11 mouse cellular contexts compared by ENCODE assay signal in genomic region chr7:63985696-63986406, GRCm38 (mm10). TPM values are rescaled to one million over a fixed set of nuclear protein-coding genes. Genes with fewer than 3 reads are reported as not detected.
A peak's percentile ranks its signal among the peaks of the same experiment; 100 is the strongest.
DNase-seq lines count a peak whose midpoint lies in the region; ATAC-seq and TF ChIP-seq lines count a peak whose summit lies in the region.
"Had no signal": no experiment of that assay in that cellular context is flagged by ENCODE, and none has a peak within 500 bp of the region (broad histone marks: within the 10 kb centered on the region; RNA-seq: fewer than 3 reads in every experiment).

No protein-coding gene starts in this region.

- 79% methylated on average over 9 of the region's 9 CpGs for WGBS in forebrain, embryonic 13.5 days
- 75% methylated on average over 9 of the region's 9 CpGs for WGBS in midbrain, embryonic 10.5 days

- no peaks in the 10 kb centered on the region for H3K9me3 ChIP-seq in forebrain, embryonic 13.5 days (replicated peaks)
- no peaks in the 10 kb centered on the region for H3K9me3 ChIP-seq in midbrain, embryonic 10.5 days (replicated peaks)
- H3K9me3 ChIP-seq: liver, embryonic 13.5 days had no signal

- H3K27me3 ChIP-seq in forebrain, embryonic 13.5 days, result no peaks in the 10 kb centered on the region
- no peaks in the 10 kb centered on the region for H3K27me3 ChIP-seq in midbrain, embryonic 10.5 days (ENCODE audit: low read depth, poor library complexity, severe bottlenecking)
- H3K27me3 ChIP-seq: liver, embryonic 13.5 days had no signal

- no peak overlapping the region for H3K4me2 ChIP-seq in forebrain, embryonic 13.5 days
- H3K4me2 ChIP-seq: liver, embryonic 13.5 days had no signal

- ATAC-seq in forebrain, embryonic 13.5 days, result peak; percentile 55

- 0 out of 2 replicates have a peak overlapping the region, but pooled peaks have one; percentile 45 for H3K9ac ChIP-seq in forebrain, embryonic 13.5 days

- TF ChIP-seq CTCF in left cerebral cortex, adult 2 months (IDR thresholded peaks at IDR 0.05), result no peak

- intact Hi-C loops in left cerebral cortex, adult 2 months (cut with DNase I), result no loop called here
- intact Hi-C loops in left cerebral cortex, postnatal 4 days (cut with DNase I), result no loop called here

- peaks cover 20% of the 10 kb centered on the region for H3K4me1 ChIP-seq in forebrain, embryonic 13.5 days
- peaks cover 14% of the 10 kb centered on the region for H3K4me1 ChIP-seq in midbrain, embryonic 10.5 days

- H3K27ac ChIP-seq in left cerebral cortex, adult 2 months, result peak overlapping the region; percentile 76
- H3K27ac ChIP-seq in forebrain, embryonic 13.5 days, result peak overlapping the region; percentile 94
- peak overlapping the region; percentile 76; the same call in 1 of the 2 replicates for H3K27ac ChIP-seq in midbrain, embryonic 10.5 days (replicated peaks)

- H3K36me3 ChIP-seq in forebrain, embryonic 13.5 days (ENCODE audit: poor library complexity, severe bottlenecking), result no peaks in the 10 kb centered on the region
- no peaks in the 10 kb centered on the region for H3K36me3 ChIP-seq in midbrain, embryonic 10.5 days
- H3K36me3 ChIP-seq: liver, embryonic 13.5 days had no signal

- DNase-seq in left cerebral cortex, adult 2 months (ENCODE audit: extremely low spot score in 1 of 2, low spot score in 2 of 2), result no peak
- DNase-seq in left cerebral cortex, postnatal 4 days, result no peak
- DNase-seq in midbrain, embryonic 10.5 days (ENCODE audit: low spot score), result no peak
- DNase-seq in thymus, postnatal 14 days, result peak; percentile 83
- DNase-seq in cerebellum, adult 11 months, result no peak
- DNase-seq in right cerebral cortex, postnatal 25 days, result no peak
- no peak for DNase-seq in adrenal gland, adult 8-10 months
- DNase-seq: gastrocnemius, postnatal 36 days; liver, embryonic 13.5 days had no signal

- H3K4me3 ChIP-seq in left cerebral cortex, adult 2 months, result no peak overlapping the region
- H3K4me3 ChIP-seq in forebrain, embryonic 13.5 days, result no peak overlapping the region
- no peak overlapping the region for H3K4me3 ChIP-seq in midbrain, embryonic 10.5 days
- H3K4me3 ChIP-seq: liver, embryonic 13.5 days; myocyte had no signal

RNA-seq across cellular contexts. Expression of gene Klf13, which starts 47.1 kb away (rescaled TPM):
- total RNA-seq in left cerebral cortex, adult 2 months (2021), result 100 to 1,000 TPM; 179 to 199 TPM
- 10 to 100 TPM; 72.3 to 73.5 TPM for total RNA-seq in left cerebral cortex, postnatal 4 days (2021)
- polyA plus RNA-seq in forebrain, embryonic 13.5 days (2015; fragmentation: Nextera tagmentation; extraction: Ambion mirVana), result 30.4 and 33.5 TPM in 2 replicates
- polyA plus RNA-seq in midbrain, embryonic 10.5 days (2016; fragmentation: Nextera tagmentation; extraction: Ambion mirVana), result 29.6 and 34.1 TPM in 2 replicates
- 10 to 100 TPM; 56.8 to 83.6 (median 74.3) TPM for total RNA-seq in adrenal gland, adult 8-10 months (2022)
